Mouse (Mus musculus): Measurements from ENCODE around the gene Rnf151. TPM values are rescaled to one million over a fixed set of nuclear protein-coding genes. Genes with fewer than 3 reads are reported as not detected.
A peak's percentile ranks its signal among the peaks of the same experiment; 100 is the strongest.

Gene Rnf151
- polyA plus RNA-seq, 1 experiment from 2014 or later = 0.26 TPM

DNA sequence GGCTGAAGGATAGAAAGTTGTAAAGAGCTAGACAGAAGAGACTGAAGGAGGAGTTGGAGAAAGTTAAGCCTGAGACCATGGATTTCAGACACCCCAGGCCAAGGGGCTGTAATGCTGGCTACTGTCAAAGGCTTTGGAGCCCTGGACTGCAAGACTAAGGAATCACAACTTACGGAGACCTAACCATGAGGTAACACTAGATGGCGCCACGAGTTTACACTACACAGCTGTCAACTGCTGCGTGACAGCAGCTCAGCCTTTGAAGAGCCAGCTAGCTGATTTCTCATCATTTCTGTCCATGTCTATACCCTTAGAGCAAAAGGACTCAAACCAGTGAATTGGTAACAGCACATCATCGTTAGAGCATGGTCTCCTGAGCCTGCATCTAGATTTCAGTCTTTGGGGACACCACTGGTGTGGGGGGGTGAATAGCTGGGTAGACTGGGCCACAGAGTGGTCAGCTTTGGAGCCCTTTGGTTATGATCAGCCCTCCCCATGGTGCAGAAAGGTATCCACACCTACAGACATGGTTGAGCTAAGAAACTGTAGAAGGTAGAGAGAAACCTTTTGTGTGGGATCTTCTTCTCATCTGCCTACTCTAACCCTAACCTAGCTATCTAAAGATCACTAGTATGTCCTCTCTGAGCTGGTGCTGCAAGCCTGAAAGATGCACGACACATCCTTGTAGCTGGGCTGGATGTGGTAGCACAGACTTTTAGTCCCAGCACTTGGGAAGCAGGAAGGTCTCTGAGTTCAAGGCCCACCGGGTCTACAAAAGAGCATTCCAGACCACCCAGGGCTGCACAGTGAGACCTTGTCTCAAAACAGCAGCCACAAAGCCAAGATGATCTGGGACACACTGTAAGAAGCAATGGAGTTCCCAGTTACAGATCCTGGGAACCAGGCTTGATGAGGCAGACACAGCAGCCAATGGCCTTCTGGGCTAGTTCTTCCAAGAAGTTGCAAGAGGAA lies 27.9 kb upstream of the Rnf151 start:
- Histone ChIP-seq H3K4me2 (replicated peaks; ENCODE audit: low read depth, low read length) (no peak overlapping the region), H3K9me3 (ENCODE audit: low read length) (no peaks in the 10 kb centered on the region), H3K27ac (ENCODE audit: low read length) (no peak overlapping the region), H3K4me1 (ENCODE audit: insufficient read depth, low read length) (peaks cover 8% of the 10 kb centered on the region; the same call in 1 of the 2 replicates), H3K27me3 (ENCODE audit: insufficient read depth, low read length) (peaks cover 11% of the 10 kb centered on the region), H3K4me3 (ENCODE audit: low read length) (no peak overlapping the region), H3K36me3 (ENCODE audit: insufficient read depth, low read length) (no peaks in the 10 kb centered on the region), H3K9ac (replicated peaks; ENCODE audit: low read length) (no peak overlapping the region)
- ATAC-seq (ENCODE audit: low FRiP score, low TSS enrichment) = peak; percentile 82
- WGBS = 22% methylated on average over 7 of the region's 7 CpGs

DNA sequence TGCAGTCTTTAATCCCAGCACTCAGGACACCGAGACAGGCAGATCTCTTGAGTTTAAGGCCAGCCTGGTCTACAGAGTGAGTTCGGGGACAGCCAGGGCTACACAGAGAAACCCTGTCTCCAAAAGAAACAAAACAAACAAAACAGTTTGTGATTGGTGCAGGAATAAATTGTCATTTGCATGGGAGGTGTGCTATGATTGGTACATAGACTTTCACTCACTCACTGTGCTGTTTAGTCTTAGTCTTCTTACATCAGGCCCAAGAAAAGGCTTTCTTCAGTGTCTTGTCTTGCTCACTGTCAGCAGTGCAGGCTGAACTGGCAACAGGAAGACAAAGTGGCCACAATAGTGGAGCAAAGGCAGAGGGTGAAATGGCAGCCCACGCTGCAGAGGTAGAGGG lies 26.5 kb upstream of the Rnf151 start:
- H3K9ac ChIP-seq (replicated peaks; ENCODE audit: low read length) = no peak overlapping the region
- peaks cover 8% of the 10 kb centered on the region; the same call in 1 of the 2 replicates for H3K4me1 ChIP-seq (ENCODE audit: insufficient read depth, low read length)
- 0 out of 2 replicates have a peak, but pooled peaks cover 3% of the 10 kb centered on the region for H3K36me3 ChIP-seq (ENCODE audit: insufficient read depth, low read length)
- H3K9me3 ChIP-seq (ENCODE audit: low read length) = no peaks in the 10 kb centered on the region
- no peaks in the 10 kb centered on the region for H3K27me3 ChIP-seq (ENCODE audit: insufficient read depth, low read length)
- no peak overlapping the region for H3K4me3 ChIP-seq (ENCODE audit: low read length)
- H3K4me2 ChIP-seq (replicated peaks; ENCODE audit: low read depth, low read length) = no peak overlapping the region
- 77% methylated on average over 3 of the region's 3 CpGs for WGBS
- no peak overlapping the region for H3K27ac ChIP-seq (ENCODE audit: low read length)
- no peak for ATAC-seq (ENCODE audit: low FRiP score, low TSS enrichment)

DNA sequence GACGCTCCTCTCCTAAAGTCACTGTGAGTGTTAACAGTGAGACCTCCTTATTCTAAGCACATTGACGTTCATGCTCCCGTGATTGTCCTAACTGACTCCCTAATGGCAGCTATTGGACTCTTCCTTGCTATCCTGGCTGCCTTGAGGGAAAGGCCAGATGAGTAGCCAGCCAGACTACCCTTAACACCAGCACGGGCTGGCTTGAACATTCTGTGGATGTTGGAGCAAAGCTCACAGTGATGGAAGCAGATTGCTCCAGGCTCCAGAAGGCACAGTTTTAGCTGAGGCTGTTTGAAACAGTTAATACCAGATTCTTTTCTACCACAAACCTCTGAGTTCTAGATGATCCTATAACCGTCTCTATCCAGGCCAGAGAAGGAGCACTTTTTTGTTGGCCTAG lies 26.0 kb upstream of the Rnf151 start:
- 72% methylated on average over 5 of the region's 5 CpGs for WGBS
- Histone ChIP-seq H3K4me1 (ENCODE audit: insufficient read depth, low read length) (peaks cover 8% of the 10 kb centered on the region; the same call in 1 of the 2 replicates), H3K36me3 (ENCODE audit: insufficient read depth, low read length) (0 out of 2 replicates have a peak, but pooled peaks cover 3% of the 10 kb centered on the region), H3K4me3 (ENCODE audit: low read length) (no peak overlapping the region), H3K9me3 (ENCODE audit: low read length) (no peaks in the 10 kb centered on the region), H3K27ac (ENCODE audit: low read length) (no peak overlapping the region), H3K9ac (replicated peaks; ENCODE audit: low read length) (no peak overlapping the region), H3K4me2 (replicated peaks; ENCODE audit: low read depth, low read length) (no peak overlapping the region), H3K27me3 (ENCODE audit: insufficient read depth, low read length) (no peaks in the 10 kb centered on the region)
- no peak for ATAC-seq (ENCODE audit: low FRiP score, low TSS enrichment)

DNA sequence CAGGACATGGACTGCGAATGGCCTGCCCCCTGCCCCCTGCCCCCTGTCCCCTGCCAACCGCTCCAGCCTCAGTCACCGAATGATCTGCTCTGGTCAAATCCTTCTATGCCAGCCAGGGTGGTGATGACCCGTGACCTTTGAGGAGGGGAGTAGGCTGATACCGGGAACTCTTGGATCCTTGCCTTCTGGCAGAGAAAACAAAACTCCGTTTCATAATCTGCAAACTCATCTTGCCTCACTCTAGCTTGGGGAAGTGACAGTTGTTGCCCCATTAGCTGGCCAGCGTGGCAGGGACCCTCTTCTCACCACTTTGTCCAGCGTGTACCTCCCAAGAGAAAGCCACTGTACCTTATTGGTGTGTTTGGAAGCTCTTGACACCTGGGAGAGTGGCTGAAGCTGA lies 24.4 kb upstream of the Rnf151 start:
- no peak for ATAC-seq (ENCODE audit: low FRiP score, low TSS enrichment)
- H3K9ac ChIP-seq (replicated peaks; ENCODE audit: low read length) = no peak overlapping the region
- H3K4me1 ChIP-seq (ENCODE audit: insufficient read depth, low read length) = peaks cover 16% of the 10 kb centered on the region; the same call in 1 of the 2 replicates
- H3K27ac ChIP-seq (ENCODE audit: low read length) = no peak overlapping the region
- H3K4me3 ChIP-seq (ENCODE audit: low read length) = no peak overlapping the region
- WGBS = 72% methylated on average over 8 of the region's 8 CpGs
- H3K9me3 ChIP-seq (ENCODE audit: low read length) = no peaks in the 10 kb centered on the region
- no peaks in the 10 kb centered on the region for H3K27me3 ChIP-seq (ENCODE audit: insufficient read depth, low read length)
- 0 out of 2 replicates have a peak, but pooled peaks cover 3% of the 10 kb centered on the region for H3K36me3 ChIP-seq (ENCODE audit: insufficient read depth, low read length)
- no peak overlapping the region for H3K4me2 ChIP-seq (replicated peaks; ENCODE audit: low read depth, low read length)

DNA sequence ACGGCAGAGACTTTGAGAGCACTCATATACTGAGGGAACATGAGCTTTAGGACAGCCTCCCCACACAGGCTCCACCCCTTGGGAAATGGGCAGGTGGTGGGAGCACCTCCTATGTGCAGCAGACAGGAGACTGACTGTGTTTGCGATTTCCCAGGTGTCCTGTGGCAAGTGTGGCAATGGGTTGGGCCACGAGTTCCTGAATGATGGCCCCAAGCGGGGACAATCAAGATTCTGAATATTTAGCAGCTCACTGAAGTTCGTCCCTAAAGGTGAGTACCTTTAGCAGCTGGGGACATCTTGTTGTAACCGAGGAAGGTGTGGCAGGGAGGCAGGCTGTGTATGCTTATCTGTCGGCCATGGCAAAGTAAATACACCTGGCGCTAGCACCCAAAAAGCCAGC lies 22.1 kb upstream of the Rnf151 start:
- no peak overlapping the region for H3K27ac ChIP-seq (ENCODE audit: low read length)
- no peak overlapping the region for H3K4me3 ChIP-seq (ENCODE audit: low read length)
- no peaks in the 10 kb centered on the region for H3K9me3 ChIP-seq (ENCODE audit: low read length)
- H3K36me3 ChIP-seq (ENCODE audit: insufficient read depth, low read length) = 0 out of 2 replicates have a peak, but pooled peaks cover 3% of the 10 kb centered on the region
- H3K4me2 ChIP-seq (replicated peaks; ENCODE audit: low read depth, low read length) = no peak overlapping the region
- peaks cover 20% of the 10 kb centered on the region for H3K4me1 ChIP-seq (ENCODE audit: insufficient read depth, low read length)
- 86% methylated on average over 8 of the region's 8 CpGs for WGBS
- ATAC-seq (ENCODE audit: low FRiP score, low TSS enrichment) = no peak
- H3K9ac ChIP-seq (replicated peaks; ENCODE audit: low read length) = no peak overlapping the region
- H3K27me3 ChIP-seq (ENCODE audit: insufficient read depth, low read length) = no peaks in the 10 kb centered on the region

DNA sequence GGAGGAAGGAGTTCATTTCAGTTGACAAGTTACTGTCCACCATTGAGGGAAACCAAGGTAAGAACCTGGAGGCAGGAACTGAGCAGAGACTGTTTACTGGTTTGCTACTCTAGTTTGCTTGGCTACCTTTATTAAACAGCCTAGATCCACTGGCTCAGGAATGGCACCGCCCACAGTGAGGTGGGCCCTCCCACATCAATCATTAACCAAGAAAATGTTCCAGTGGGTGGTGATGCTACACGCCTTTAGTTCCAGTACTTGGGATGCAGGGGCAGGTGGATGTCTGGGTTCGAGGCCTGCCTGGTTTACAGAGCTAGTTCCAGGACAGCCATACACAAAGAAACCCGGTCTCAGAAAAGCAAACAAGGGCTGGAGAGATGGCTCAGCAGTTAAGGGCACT lies 20.4 kb upstream of the Rnf151 start:
- Histone ChIP-seq H3K4me3 (ENCODE audit: low read length) (no peak overlapping the region), H3K4me1 (ENCODE audit: insufficient read depth, low read length) (peaks cover 20% of the 10 kb centered on the region), H3K36me3 (ENCODE audit: insufficient read depth, low read length) (0 out of 2 replicates have a peak, but pooled peaks cover 3% of the 10 kb centered on the region), H3K27me3 (ENCODE audit: insufficient read depth, low read length) (no peaks in the 10 kb centered on the region), H3K27ac (ENCODE audit: low read length) (no peak overlapping the region), H3K9me3 (ENCODE audit: low read length) (no peaks in the 10 kb centered on the region), H3K4me2 (replicated peaks; ENCODE audit: low read depth, low read length) (no peak overlapping the region), H3K9ac (replicated peaks; ENCODE audit: low read length) (no peak overlapping the region)
- 74% methylated on average over 4 of the region's 4 CpGs for WGBS
- ATAC-seq (ENCODE audit: low FRiP score, low TSS enrichment) = no peak

DNA sequence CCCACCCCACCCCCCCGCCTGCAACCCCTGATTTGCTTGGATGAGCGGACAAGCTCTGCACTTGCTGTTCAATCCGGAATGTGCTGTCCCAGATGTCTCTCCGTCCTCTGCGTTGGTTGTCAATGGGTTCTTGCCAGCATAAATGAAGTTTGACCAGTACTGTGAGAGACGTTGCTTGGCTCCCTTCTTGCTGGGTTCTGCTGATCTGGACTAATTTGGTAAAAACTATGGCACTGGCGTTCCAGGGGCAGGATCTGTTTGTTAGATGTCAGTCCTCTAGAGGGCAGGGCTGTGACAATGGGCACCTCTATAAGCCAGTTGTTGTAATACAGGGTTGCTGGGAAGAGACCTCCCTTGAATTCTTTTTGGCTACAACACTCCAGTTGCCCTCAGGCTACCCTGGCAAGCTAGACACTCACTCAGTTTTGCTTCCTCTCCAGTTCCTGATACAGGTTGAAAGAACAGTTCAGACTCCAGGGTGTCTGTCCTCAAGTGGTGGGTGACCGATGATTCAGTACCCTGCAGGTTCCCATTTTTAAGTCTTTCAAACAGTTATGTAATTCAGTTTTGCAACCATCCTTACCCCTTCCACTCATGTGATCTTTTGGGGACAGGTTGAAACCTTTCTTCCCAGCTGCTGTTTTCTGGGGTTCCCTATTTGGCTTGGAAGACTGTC lies 19.4 kb upstream of the Rnf151 start:
- Histone ChIP-seq H3K27ac (ENCODE audit: low read length) (no peak overlapping the region; the same call in 1 of the 2 replicates), H3K4me2 (replicated peaks; ENCODE audit: low read depth, low read length) (peak overlapping the region; percentile 90), H3K4me3 (ENCODE audit: low read length) (peak overlapping the region; percentile 71), H3K27me3 (ENCODE audit: insufficient read depth, low read length) (no peaks in the 10 kb centered on the region), H3K4me1 (ENCODE audit: insufficient read depth, low read length) (peaks cover 20% of the 10 kb centered on the region), H3K9ac (replicated peaks; ENCODE audit: low read length) (peak overlapping the region; percentile 89), H3K36me3 (ENCODE audit: insufficient read depth, low read length) (0 out of 2 replicates have a peak, but pooled peaks cover 3% of the 10 kb centered on the region), H3K9me3 (ENCODE audit: low read length) (no peaks in the 10 kb centered on the region)
- WGBS = 23% methylated on average over 8 of the region's 8 CpGs
- ATAC-seq (ENCODE audit: low FRiP score, low TSS enrichment) = no peak

DNA sequence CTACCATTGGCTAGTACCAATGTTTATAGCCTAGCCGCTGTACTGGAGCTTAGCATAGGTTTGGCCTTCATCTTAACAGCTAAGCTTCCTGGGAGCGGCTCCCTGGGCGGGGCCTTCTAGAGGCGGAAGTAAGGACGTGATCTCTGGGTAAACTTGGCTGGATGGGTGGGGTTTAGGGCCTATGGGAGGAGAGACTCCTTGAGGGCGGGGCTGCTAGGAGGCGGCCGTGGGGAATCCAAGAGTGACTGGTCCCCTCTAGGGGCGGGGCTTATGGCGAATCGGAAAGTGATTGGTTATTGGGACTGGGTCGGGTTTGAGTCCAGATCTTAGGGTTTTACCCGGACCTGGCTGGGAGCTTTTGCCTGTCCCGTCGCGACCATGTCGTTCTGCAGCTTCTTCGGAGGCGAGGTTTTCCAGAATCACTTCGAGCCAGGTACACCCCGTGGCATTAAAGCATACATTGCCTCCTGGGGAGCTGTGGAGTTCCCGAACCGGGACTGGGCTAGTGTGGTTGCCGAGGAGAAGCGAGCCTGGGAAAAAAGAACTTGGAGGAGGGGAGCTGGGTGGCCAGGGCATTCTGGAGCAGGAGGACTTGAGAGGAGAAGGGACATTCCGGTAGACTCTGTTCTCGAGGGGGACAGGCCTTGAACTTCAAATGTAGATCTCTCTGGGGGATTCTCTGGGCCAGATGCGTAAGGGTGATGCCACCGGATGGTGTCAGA lies 18.6 kb upstream of the Rnf151 start, which contains the start of gene Msrb1:
TSS of gene Msrb1 (plus strand) at position 313 of the 722 bp plus-strand sequence.
- peak within 1 kb of the TSS; percentile 89 for H3K9ac ChIP-seq (replicated peaks; ENCODE audit: low read length)
- no peaks in the 10 kb centered on the region for H3K27me3 ChIP-seq (ENCODE audit: insufficient read depth, low read length)
- peak; percentile 96 for ATAC-seq (ENCODE audit: low FRiP score, low TSS enrichment)
- H3K36me3 ChIP-seq (ENCODE audit: insufficient read depth, low read length) = 0 out of 2 replicates have a peak, but pooled peaks cover 3% of the 10 kb centered on the region
- under 1% methylated on average over 29 of the region's 29 CpGs for WGBS
- H3K9me3 ChIP-seq (ENCODE audit: low read length) = no peaks in the 10 kb centered on the region
- peak within 1 kb of the TSS; percentile 87 for H3K27ac ChIP-seq (ENCODE audit: low read length)
- peak within 1 kb of the TSS; percentile 71 for H3K4me3 ChIP-seq (ENCODE audit: low read length)
- H3K4me1 ChIP-seq (ENCODE audit: insufficient read depth, low read length) = peaks cover 20% of the 10 kb centered on the region
- peak within 1 kb of the TSS; percentile 90 for H3K4me2 ChIP-seq (replicated peaks; ENCODE audit: low read depth, low read length)

DNA sequence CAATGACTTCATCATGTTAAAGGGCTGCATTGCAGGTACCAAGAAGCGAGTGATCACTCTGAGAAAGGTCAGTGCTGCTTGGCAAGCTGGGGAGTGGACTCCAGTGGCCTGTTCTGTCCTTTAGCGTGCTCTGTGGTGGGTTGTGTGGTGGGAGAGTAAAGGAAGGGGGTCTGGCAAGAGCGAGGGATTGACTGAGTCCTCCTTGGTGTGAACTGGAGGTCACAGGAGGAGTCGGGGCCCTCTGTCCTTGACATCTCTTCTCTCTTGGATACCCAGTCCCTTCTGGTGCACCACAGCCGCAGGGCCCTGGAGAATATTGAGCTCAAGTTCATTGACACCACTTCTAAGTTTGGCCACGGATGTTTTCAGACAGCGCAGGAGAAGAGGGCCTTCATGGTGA lies 17.6 kb upstream of the Rnf151 start:
- H3K36me3 ChIP-seq (ENCODE audit: insufficient read depth, low read length) = 0 out of 2 replicates have a peak, but pooled peaks cover 3% of the 10 kb centered on the region
- H3K4me1 ChIP-seq (ENCODE audit: insufficient read depth, low read length) = peaks cover 20% of the 10 kb centered on the region
- ATAC-seq (ENCODE audit: low FRiP score, low TSS enrichment) = no peak
- H3K9ac ChIP-seq (replicated peaks; ENCODE audit: low read length) = no peak overlapping the region
- H3K4me2 ChIP-seq (replicated peaks; ENCODE audit: low read depth, low read length) = peak overlapping the region; percentile 90
- no peaks in the 10 kb centered on the region for H3K9me3 ChIP-seq (ENCODE audit: low read length)
- no peak overlapping the region for H3K27ac ChIP-seq (ENCODE audit: low read length)
- no peaks in the 10 kb centered on the region for H3K27me3 ChIP-seq (ENCODE audit: insufficient read depth, low read length)
- no peak overlapping the region for H3K4me3 ChIP-seq (ENCODE audit: low read length)
- WGBS = 90% methylated on average over 7 of the region's 7 CpGs
